Mouse (Mus musculus): Measurements from ENCODE around the gene Emp1.
A peak's percentile ranks its signal among the peaks of the same experiment; 100 is the strongest.

The Emp1 gene

GRCm38 (mm10) chr6:135364041-135364745, 1.8 kb downstream of the Emp1 start:
- DNase-seq = peak; percentile 28 to 45

DNA sequence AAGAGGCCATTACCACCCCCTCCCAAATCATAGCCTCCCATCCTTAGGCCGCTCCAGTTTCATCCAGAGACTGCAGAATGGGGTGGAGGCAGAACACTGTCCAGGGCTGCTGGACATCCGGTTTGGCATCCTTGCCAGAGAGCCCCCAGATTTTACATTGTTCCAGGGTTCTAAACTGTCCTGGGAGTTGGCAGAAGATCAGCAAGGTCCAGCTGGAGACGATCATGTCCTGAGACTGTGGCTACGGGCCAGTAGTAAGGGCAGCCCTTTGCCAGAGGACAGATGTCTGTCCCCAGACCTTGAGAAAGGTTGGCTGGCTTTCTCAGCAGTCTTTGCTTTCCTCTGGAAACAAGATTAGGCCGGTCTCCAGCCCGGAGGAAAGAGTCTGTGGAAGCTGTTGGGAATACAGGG, 2.6 kb downstream of the Emp1 start:
- DNase-seq = peak; percentile 85 to 90

DNA sequence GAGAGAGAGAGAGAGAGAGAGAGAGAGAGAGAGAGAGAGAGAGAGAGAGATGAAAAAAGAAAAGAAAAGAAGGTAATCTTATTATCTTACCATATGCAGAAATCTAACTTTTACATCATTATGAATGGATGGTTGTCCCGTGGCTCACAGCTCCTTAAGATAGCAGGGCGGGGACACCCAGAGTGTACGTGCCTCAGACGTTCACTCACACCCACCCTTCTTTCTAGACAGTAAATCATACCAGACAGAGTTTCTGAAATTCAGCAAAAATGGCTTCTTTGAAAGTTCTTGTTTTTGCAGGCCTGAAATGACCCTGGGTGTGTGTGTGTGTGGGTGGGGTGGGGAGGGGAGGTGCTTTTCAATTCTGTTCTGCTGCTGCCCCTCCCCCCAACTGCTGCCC, 3.3 kb downstream of the Emp1 start:
- DNase-seq = peak in 1 of 2 experiments; percentile 9

- DNase-seq = peak in 1 of 2 experiments; percentile 32
Observed at GRCm38 (mm10) chr6:135368230-135368629, 5.9 kb downstream of the Emp1 start.

GRCm38 (mm10) chr6:135369551-135369968, 7.2 kb downstream of the Emp1 start:
- peak; percentile 65 to 73 for DNase-seq

DNA sequence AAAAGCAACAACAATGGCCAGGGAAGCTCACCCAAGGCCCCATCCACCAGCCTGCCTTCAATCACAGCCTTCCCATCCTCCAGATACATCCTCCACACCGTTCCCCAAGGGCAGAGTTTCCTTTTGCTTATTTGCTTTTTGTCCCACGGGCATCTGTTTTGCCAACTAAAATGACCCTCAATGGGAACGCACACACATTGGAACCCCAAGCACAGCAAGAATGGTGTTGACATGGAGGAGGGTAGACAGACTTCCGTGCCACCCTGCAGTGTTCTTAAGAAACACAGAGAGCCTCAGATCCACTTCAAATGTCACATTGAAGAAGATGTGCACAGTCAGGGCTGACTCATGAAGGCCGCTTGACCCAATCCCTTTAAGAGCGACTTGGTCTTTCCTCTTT, 8.6 kb downstream of the Emp1 start:
- DNase-seq = no peak

DNA sequence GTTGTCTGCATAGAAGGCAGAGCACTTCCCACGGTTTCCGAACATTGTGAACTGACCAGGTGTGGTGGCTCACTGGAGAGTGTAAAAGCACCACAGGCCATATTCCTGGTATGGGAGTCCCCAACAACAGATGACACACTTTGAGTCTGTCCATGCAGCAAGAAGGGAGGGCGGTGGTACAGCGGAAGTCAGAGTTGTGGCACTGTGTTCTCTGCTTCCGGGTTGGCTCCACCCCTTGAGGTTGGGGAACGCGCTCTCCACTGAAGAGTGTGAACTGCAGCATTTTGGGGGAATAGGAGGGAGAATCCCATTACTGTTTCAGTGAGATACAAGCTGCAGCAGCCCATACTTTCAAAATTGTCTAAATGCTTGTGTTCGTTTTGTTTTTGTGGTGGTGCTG, 11.0 kb downstream of the Emp1 start:
- DNase-seq = no peak

DNA sequence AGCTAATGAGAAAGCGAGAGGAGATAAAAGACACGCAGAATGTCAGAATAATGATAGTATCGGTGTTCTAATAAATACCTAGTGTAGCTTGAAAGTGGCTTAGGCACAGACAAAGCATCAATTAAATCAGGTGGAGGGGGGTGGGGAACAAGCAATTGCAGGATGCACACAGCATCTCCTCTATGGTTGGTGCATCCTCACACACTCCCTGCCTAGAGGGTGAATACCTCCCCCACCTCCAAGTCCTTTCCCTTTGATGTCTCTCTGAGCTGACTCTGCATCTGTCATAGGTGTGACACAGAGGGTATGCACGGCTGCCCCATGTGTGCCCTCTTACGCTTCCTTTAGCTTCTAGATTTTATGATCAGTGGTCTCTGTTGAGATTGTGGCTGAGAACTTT, 13.5 kb downstream of the Emp1 start:
- no peak for DNase-seq

GRCm38 (mm10) chr6:135376248-135376647, 13.9 kb downstream of the Emp1 start:
- DNase-seq = no peak

- DNase-seq = peak; percentile 76 to 80
Observed at GRCm38 (mm10) chr6:135377583-135378319, 15.4 kb downstream of the Emp1 start.

- no peak for DNase-seq
Observed at GRCm38 (mm10) chr6:135383919-135384318, 21.6 kb downstream of the Emp1 start.

DNA sequence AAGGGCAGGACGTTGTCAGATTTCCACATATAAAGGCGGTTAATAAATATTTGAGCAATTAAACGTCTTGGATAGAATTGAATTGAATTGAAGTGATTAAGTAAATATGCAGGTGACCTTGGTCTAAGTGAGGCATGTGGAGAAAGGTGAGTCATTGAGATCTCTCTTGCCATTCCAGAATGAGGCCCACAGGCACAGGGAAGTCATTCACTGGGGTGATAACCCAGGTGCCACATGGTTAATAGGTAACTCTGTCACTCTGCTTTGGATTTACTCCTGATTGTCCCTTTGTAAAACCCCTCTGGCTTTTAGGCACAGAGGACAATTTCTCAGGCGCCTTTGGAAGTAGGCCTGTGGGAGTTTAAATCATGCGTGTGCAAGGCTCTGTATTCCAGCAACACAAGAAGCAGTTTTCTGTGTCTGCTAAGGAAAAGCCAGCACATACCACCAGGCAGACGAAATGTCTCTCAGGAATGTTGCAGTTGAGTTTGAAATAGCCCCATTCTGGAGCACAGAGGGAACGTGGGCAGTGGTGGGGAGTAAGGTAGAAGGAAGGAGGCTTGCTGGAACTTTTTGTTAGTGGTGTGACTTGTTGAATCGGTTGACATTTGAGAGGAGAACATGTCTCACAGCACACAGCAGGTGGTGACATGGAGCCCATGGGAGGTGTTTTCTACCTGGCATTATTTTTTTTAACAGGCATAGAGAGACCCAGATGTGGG, 23.6 kb downstream of the Emp1 start:
- peak in 1 of 2 experiments; percentile 9 for DNase-seq

GRCm38 (mm10) chr6:135387653-135388052, 25.3 kb downstream of the Emp1 start:
- DNase-seq = no peak

- no peak for DNase-seq
Observed at GRCm38 (mm10) chr6:135388711-135389110, 26.4 kb downstream of the Emp1 start.

- no peak for DNase-seq
Observed at GRCm38 (mm10) chr6:135390398-135390797, 28.1 kb downstream of the Emp1 start.

- no peak for DNase-seq
Observed at GRCm38 (mm10) chr6:135395375-135395774, 33.0 kb downstream of the Emp1 start.

- DNase-seq = peak in 1 of 2 experiments; percentile 23
Observed at GRCm38 (mm10) chr6:135397089-135397488, 34.7 kb downstream of the Emp1 start.

- no peak for DNase-seq
Observed at GRCm38 (mm10) chr6:135397788-135398187, 35.4 kb downstream of the Emp1 start.

GRCm38 (mm10) chr6:135398801-135399200, 36.5 kb downstream of the Emp1 start:
- DNase-seq = no peak

DNA sequence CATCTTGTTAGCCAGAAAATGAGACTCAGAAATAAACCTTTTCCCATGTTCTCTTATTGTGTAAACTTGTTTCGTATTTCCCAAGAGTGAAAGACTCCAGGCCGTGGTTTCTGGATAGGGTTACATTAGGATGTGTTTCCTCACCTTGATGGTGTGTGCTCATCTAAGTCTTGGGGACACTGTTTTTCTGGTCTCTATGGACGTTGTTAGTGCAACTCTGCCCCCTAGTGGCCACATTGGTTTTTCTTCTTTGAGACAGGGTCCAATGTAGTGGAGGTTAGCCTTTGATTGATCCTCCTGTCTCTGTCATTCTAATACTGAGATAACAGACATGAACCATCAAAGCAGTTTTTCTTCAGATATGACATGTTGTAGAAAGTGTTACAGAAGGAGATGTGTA, 38.0 kb downstream of the Emp1 start:
- peak; percentile 79 for DNase-seq

DNA sequence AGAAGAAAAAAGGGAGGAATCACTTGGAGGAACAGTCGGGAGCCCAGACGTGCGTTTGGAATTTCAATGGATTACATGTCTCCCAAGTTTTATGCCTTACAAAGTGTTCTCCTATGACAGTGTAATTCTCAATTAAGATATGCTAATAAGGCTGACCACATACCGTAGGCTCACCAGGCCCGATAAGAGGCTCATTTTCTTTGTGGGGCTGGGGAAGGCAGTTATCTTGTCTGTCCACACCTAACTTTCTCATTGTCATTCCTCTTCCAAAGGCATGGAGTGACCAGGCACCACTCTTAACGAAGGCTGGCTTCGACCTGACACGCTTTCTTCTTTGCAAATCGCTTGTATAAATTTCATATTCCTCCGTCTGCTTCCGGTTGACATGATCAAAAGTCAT, 42.7 kb downstream of the Emp1 start:
- no peak for DNase-seq

GRCm38 (mm10) chr6:135407323-135407722, 45.0 kb downstream of the Emp1 start:
- no peak for DNase-seq

DNA sequence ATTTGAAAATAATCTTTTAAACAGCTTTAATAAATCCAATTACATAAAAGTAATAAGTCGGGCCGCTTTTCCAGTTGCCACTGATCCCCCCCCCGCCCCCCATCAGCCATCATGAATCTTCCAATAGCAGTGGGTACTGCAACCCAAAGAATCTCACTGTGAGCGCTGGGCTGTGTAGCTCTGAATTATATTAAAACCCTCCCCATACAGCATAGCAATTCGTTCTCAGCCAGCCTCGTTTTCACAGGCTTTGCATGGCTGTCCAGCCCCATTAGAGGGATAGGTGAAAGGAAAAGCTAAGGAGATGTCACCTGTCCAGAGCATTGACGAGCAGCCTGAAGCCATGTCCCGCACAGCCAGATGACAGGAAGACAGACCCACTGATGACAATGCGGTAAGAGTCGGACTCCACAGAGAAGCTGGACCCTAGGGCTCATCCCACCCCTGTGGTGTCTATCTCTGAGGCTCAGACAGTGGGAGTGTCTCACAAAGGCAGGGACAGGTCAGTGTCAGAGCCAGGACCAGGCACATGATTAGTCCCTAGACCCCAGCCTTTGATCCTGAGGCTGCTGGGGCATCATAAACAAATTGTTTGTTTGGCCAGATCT, 49.5 kb downstream of the Emp1 start:
- DNase-seq = no peak
